Mouse (Mus musculus): ENCODE results near the gene Zfp668.
A peak's percentile ranks its signal among the peaks of the same experiment; 100 is the strongest.
"Not testable (repeated sequence)": the region's sequence is repeated elsewhere in the genome, so short reads cannot be mapped to it uniquely, and the experiment has no call there.

Gene Zfp668

GRCm38 (mm10) chr7:127876467-127877348, at the start of gene Zfp668:
Gene Zfp668 (minus strand): TSS chr7:127876828.
- peak; percentile 98 for DNase-seq

GRCm38 (mm10) chr7:127926066-127926465, 49.4 kb upstream of the Zfp668 start:
- DNase-seq = no peak

GRCm38 (mm10) chr7:127925252-127925651, 48.6 kb upstream of the Zfp668 start:
- DNase-seq = no peak

GRCm38 (mm10) chr7:127923714-127924113, 47.1 kb upstream of the Zfp668 start:
- DNase-seq = no peak

- no peak for DNase-seq
These were observed 46.0 kb upstream of the Zfp668 start for GRCm38 (mm10) chr7:127922451-127923275.

- peak; percentile 42 for DNase-seq
These were observed 44.9 kb upstream of the Zfp668 start for GRCm38 (mm10) chr7:127921516-127921915.

GRCm38 (mm10) chr7:127919290-127919689, 42.7 kb upstream of the Zfp668 start:
- DNase-seq = peak; percentile 41

GRCm38 (mm10) chr7:127918203-127918602, 41.6 kb upstream of the Zfp668 start:
- DNase-seq = peak; percentile 48

GRCm38 (mm10) chr7:127915293-127915692, 38.7 kb upstream of the Zfp668 start:
- no peak for DNase-seq

GRCm38 (mm10) chr7:127912938-127913337, 36.3 kb upstream of the Zfp668 start:
- DNase-seq = no peak

- peak; percentile 95 for DNase-seq
These were observed 35.7 kb upstream of the Zfp668 start, which contains the start of gene Kat8 for GRCm38 (mm10) chr7:127912190-127912871. Gene Kat8 (plus strand): TSS chr7:127912516.

- no peak for DNase-seq
These were observed 32.0 kb upstream of the Zfp668 start for GRCm38 (mm10) chr7:127908656-127909055.

- DNase-seq = no peak
These were observed 31.3 kb upstream of the Zfp668 start for GRCm38 (mm10) chr7:127907939-127908338.

GRCm38 (mm10) chr7:127903971-127904796, 27.6 kb upstream of the Zfp668 start, which contains the start of gene Bckdk:
Gene Bckdk (plus strand): TSS chr7:127904082.
- DNase-seq = peak; percentile 86

GRCm38 (mm10) chr7:127901772-127902171, 25.1 kb upstream of the Zfp668 start:
- no peak for DNase-seq

GRCm38 (mm10) chr7:127899997-127900396, 23.4 kb upstream of the Zfp668 start:
- DNase-seq = no peak

- DNase-seq = no peak
These were observed 21.7 kb upstream of the Zfp668 start for GRCm38 (mm10) chr7:127898179-127898956.

- DNase-seq = no peak
These were observed 20.9 kb upstream of the Zfp668 start for GRCm38 (mm10) chr7:127897542-127897941.

GRCm38 (mm10) chr7:127896384-127896783, 19.8 kb upstream of the Zfp668 start:
- peak; percentile 74 for DNase-seq

GRCm38 (mm10) chr7:127895891-127896290, 19.3 kb upstream of the Zfp668 start:
- DNase-seq = not testable (repeated sequence)

GRCm38 (mm10) chr7:127895442-127895841, 18.8 kb upstream of the Zfp668 start, which contains the start of the genes Gm21974 and Vkorc1:
Gene Gm21974 (minus strand): TSS chr7:127895454.
Gene Vkorc1 (minus strand): TSS chr7:127895617.
- DNase-seq = peak; percentile 97
